Mouse (Mus musculus): ENCODE measurements at regions not wholly inside any gene's neighbourhood (a gene's known extent, or its start where the extent isn't known, plus 50 kb on each side); places are given as distances from the start of the nearest gene placed in this dataset.

GRCm38 (mm10) chr3:6731372-6732297 lies 111.4 kb upstream of the 1700008P02Rik start:
- intact Hi-C loops (cut with DNase I), result no loop called here
- no peak overlapping the region for H3K27ac ChIP-seq
- H3K4me3 ChIP-seq, result no peak overlapping the region
- TF ChIP-seq CTCF (IDR thresholded peaks at IDR 0.05), result no peak
- DNase-seq, result no peak

- DNase-seq, result no peak
- intact Hi-C loops (cut with DNase I), result no loop called here
- no peak for TF ChIP-seq CTCF (IDR thresholded peaks at IDR 0.05)
- Histone ChIP-seq H3K4me3 (no peak overlapping the region), H3K27ac (no peak overlapping the region)
These were observed 109.8 kb upstream of the 1700008P02Rik start for GRCm38 (mm10) chr3:6730066-6730465.

DNA sequence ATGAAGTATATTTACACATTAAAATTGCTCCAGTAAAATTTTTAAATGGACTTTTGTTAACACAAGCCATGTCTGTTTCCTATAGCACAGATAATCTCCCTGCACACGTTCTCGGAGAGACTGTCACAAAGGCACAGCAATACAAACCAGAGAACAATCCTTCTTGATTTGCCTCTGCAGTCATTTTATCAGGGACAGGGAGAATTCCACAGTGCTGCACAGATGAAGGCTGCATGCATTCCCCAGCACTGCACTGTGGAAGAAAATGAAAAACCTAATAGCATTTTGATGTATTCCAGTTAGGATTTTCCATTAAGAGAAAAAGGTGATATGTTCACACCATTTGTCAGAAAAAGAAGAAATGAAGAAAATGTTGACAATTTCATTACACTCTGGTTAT lies 63.4 kb upstream of the 1700008P02Rik start:
- TF ChIP-seq CTCF (IDR thresholded peaks at IDR 0.05), result no peak
- Histone ChIP-seq H3K27ac (no peak overlapping the region), H3K4me3 (no peak overlapping the region)
- no peak for DNase-seq
- intact Hi-C loops (cut with DNase I), result no loop called here

GRCm38 (mm10) chr3:6681411-6681810 lies 61.2 kb upstream of the 1700008P02Rik start:
- Histone ChIP-seq H3K4me3 (no peak overlapping the region), H3K27ac (no peak overlapping the region)
- DNase-seq, result no peak
- no peak for TF ChIP-seq CTCF (IDR thresholded peaks at IDR 0.05)
- intact Hi-C loops (cut with DNase I), result no loop called here

DNA sequence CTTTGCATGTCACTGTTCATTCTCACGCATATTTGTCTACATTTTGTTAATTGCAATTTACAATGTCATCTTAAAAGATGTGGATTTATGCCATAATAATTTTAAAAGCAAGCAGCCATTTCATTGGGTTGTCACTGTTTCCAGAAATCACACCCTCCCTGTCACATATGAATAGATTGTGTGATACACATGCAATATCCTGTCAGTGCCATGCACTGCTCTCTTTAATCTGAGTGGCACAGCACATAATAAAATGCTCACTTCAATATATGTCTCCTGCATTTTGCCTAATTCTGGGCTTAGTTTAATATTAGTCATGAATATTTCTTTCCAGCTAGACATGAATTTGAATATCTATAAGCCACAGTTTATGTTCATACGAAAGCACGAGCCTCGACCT lies 56.1 kb upstream of the 1700008P02Rik start:
- H3K27ac ChIP-seq, result no peak overlapping the region

GRCm38 (mm10) chr3:6675354-6675753 lies 55.1 kb upstream of the 1700008P02Rik start:
- Histone ChIP-seq H3K4me3 (no peak overlapping the region), H3K27ac (no peak overlapping the region)
- peak; percentile 20; the same call in 1 of the 2 replicates for TF ChIP-seq CTCF (IDR thresholded peaks at IDR 0.05)
- no peak for DNase-seq
- intact Hi-C loops (cut with DNase I), result no loop called here

More for the DNA sequence above, 56.1 kb upstream of the 1700008P02Rik start:
- no peak for TF ChIP-seq CTCF (IDR thresholded peaks at IDR 0.05)
- no peak overlapping the region for H3K4me3 ChIP-seq
- intact Hi-C loops (cut with DNase I), result no loop called here
- no peak for DNase-seq

All from gastrocnemius, adult 2 months (tissue).